Mouse (Mus musculus) splenic B cell, adult 2 months (primary cell): ENCODE measurements around the gene Dram1.

ENCODE experiments used
- DNase-seq: peaks from one replicate; pipeline ENCODE4 v3.0.0-alpha.2; 2011; ENCODE audit warnings: low read depth, low spot score
- H3K27me3 ChIP-seq: 2 replicates; pipeline ENCODE4 v1.6.1; 2012; ENCODE audit warnings: mild to moderate bottlenecking, low read length, moderate library complexity, mixed read lengths; ENCODE audit not compliant: control insufficient read depth, poor library complexity, insufficient read depth, severe bottlenecking
- H3K36me3 ChIP-seq: 2 replicates; pipeline ENCODE4 v1.6.1; 2012; ENCODE audit warnings: mild to moderate bottlenecking, low read length, moderate library complexity, mixed read lengths; ENCODE audit not compliant: control insufficient read depth, poor library complexity, insufficient read depth, severe bottlenecking

Dram1 gene

GRCm38 (mm10) chr10:88379013-88379885 lies at the start of gene Dram1, which contains the start of gene Gnptab:
Gene Dram1 (minus strand): TSS chr10:88379080.
Gene Gnptab (plus strand): TSS chr10:88379132.
- no peaks in the 10 kb centered on the region for H3K36me3 ChIP-seq
- no peaks in the 10 kb centered on the region; the same call in 1 of the 2 replicates for H3K27me3 ChIP-seq
- peak; percentile 92 for DNase-seq

- peaks cover 19% of the 10 kb centered on the region for H3K36me3 ChIP-seq
- H3K27me3 ChIP-seq = no peaks in the 10 kb centered on the region
- no peak for DNase-seq
These were observed 49.1 kb upstream of the Dram1 start for GRCm38 (mm10) chr10:88427998-88428397.

DNA sequence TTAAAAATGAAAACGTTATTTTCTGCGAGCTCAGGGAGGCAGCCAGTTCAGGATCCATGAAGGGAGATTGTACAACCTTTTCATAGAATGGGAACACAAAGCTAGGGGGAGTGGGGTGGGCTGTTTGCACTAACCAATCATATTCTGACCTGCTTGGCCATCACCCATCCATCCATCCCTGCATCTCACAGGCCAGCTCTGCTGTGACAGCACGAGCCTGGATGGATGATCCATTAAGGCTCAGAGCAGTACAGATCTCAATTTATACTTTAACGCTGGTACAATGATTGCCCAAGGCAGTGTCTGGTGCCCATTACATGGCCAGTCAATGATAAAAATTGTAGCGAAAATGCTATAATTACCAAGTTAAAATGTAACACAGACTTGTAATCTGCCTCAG lies 48.0 kb upstream of the Dram1 start:
- no peak for DNase-seq
- Histone ChIP-seq H3K27me3 (no peaks in the 10 kb centered on the region), H3K36me3 (peaks cover 16% of the 10 kb centered on the region)

DNA sequence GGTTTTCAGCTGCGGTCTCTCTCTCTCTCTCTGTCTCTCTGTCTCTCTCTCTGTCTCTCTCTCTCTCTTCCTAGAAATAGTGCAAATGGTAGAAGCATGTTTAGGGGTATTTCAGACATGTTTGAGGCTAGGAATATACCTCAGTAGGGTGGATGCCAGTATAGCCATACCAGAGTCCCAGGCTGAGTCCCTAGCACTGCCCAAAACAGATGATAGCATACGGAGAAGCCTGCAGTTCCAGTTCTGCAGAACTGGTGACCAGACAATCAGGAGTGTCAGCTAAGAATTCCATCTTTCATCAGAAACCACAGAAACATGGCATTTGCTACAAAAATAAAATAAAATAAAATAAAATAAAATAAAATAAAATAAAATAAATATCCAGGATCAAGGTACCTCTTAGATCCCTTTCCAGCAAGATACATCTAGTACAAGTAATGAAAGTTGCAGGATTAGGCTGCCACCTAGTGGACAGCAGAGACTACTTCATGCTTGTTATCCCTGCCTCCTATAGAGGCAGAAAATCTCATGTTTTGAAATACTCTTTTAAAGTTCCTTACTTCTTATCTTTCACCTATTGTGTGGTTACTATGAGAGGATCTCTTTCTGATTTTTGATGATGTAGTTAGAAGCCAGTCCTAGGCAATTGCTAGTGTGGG lies 47.4 kb upstream of the Dram1 start:
- DNase-seq = peak; percentile 88
- Histone ChIP-seq H3K27me3 (no peaks in the 10 kb centered on the region), H3K36me3 (peaks cover 14% of the 10 kb centered on the region)

DNA sequence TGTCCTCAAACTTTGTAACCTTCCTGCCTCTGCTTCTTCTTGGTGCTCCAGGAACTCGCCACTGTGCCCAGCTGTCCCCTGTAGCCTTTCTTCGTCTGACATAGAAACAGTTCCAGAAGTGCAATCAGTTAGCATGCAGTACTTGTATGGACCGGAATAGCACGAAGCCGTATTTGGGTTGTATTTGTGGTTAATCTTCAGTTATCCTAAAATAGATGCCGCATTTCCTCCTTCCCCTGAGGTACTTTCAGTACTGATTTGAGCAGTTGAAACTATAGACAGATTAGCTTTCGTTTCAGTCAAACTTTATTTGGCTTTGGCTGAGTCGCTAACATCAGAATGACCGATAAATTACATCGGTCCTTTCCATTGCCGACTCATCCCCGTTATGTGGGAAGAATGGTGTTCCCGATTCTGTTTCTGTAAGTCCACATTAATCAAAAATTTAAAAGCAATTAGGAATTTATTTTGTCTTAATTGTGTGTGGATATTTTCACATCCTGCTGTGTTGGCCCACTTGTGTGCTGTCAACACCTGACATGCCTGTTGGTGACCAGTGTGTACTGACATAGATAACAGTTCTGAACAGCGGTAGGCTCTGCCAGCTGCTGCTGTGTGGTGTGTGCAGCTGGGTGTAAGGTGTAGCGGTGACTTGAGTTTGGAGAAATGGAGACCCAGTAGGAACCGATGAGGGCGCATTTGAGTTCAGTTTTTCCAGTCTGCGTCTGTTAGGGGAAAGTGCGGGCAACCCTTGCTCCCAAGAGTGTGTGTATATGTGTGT lies 42.0 kb upstream of the Dram1 start:
- H3K36me3 ChIP-seq = no peaks in the 10 kb centered on the region
- peak; percentile 81 for DNase-seq

GRCm38 (mm10) chr10:88420141-88420541 lies 41.3 kb upstream of the Dram1 start:
- DNase-seq = no peak
- H3K36me3 ChIP-seq = no peaks in the 10 kb centered on the region
- no peaks in the 10 kb centered on the region for H3K27me3 ChIP-seq

More for the DNA sequence above, 42.0 kb upstream of the Dram1 start:
- no peaks in the 10 kb centered on the region for H3K27me3 ChIP-seq

DNA sequence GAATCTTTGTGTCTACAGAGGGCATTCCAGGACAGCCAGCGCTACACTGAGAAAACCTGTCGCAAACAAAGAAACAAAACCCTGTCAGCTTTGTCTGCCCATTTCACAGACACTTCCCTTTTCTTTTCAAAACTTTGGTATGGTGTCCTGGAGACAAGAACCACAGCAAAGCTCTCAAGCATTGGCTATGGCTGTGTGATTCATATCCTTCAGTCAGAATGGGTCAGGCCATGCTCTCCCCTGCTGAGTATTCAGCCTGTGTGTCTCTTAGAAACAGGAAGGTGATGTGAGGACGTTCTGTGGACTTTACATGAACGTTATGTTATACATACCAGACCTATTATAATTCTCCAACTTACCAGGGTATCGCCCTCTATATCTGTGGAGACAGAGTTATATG lies 38.8 kb upstream of the Dram1 start:
- peak; percentile 61 for DNase-seq
- Histone ChIP-seq H3K36me3 (0 out of 2 replicates have a peak, but pooled peaks cover 5% of the 10 kb centered on the region), H3K27me3 (no peaks in the 10 kb centered on the region)

DNA sequence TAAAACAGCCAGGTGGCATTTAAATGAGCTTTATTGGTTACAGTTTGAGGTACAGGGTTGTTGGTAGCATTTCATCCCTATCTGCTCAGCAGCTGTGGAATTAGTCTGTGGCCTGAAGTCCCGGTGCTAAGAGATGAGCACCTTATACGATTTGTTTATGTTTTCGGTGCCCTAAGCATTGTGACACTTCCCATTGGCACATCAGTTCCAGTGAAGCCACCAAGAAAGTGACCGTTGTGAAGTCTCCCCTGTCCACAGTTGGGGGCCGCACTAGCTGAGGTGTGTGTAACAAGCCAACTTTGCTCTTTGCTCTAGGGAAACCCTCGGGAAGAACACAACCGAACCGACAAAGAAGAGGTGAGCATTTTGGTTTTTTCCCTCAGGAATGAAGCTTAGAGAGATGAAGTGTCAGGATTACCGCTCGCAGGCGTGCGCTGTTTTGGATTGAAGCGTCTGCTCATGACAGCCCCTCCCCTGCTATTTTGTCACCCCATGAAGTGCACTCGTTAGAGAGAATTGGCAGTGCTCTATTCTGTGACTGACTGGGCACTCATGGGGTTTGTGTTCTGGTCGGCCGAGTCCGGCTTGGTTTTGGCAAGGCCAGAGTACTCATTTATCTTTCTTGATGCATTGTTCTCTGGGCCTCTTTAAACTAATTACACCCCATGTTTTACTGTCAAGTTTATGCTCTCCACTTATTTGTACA lies 33.6 kb upstream of the Dram1 start:
- DNase-seq = no peak
- Histone ChIP-seq H3K27me3 (no peaks in the 10 kb centered on the region), H3K36me3 (peaks cover 7% of the 10 kb centered on the region)

DNA sequence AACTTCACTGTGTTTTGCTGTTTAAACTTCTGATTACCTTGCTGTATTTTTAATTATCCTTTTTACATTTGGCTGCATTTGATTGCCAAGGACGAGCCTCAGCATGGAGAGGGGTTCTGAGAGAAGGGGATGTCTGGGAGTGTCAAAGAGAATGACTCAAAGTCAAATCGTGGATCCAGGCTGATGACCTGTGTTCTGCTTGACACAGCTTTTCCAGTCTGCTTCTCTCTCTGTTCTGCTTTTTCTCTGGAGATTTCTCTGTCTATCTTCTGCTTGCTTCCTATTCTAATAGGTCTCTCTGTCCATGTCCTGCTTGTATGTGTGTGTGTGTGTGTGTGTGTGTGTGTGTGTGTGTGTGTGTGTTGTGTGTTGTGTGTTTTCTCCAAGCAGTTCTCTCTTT lies 30.9 kb upstream of the Dram1 start:
- Histone ChIP-seq H3K36me3 (peaks cover 6% of the 10 kb centered on the region), H3K27me3 (no peaks in the 10 kb centered on the region)
- peak; percentile 60 for DNase-seq

DNA sequence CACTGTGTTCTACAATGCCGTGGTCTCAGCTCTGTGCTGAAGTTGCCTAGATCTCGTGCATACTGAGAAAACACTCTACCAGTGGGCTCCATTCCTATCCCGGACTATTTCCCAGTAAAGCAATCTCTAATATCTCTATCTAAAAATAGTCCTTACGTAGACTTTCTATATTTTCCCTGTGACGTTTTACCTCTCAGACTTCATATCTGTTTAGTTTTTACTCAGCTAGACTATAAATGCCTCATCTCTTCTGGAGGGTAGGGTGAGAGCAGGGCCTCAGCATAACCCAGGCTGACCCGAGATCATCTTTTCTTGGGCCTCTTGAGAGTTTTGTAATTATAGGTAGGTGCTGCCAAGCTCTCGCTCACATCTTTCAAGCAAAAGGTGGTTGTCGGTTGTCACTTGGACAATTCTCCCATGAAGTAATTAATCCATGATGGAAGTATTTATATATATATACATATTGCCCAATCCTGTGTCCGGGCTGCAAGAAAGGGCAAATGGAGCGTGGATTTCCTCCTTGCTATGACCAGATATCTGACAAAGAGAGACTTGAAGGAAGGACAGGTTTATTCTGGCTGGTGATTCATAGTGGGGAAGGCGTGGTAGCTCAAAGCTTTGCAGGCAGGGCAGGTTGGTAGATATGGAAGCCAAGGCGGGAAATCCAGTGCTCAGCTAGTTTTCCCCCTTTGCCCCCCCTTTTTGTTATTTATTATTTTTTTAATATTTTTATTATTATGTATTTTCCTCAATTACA lies 29.2 kb upstream of the Dram1 start:
- no peaks in the 10 kb centered on the region for H3K27me3 ChIP-seq
- DNase-seq = no peak

GRCm38 (mm10) chr10:88405812-88406211 lies 26.9 kb upstream of the Dram1 start:
- no peaks in the 10 kb centered on the region for H3K36me3 ChIP-seq
- peak; percentile 64 for DNase-seq
- H3K27me3 ChIP-seq = no peaks in the 10 kb centered on the region

More for the DNA sequence above, 29.2 kb upstream of the Dram1 start:
- peaks cover 2% of the 10 kb centered on the region for H3K36me3 ChIP-seq

- Histone ChIP-seq H3K36me3 (no peaks in the 10 kb centered on the region), H3K27me3 (no peaks in the 10 kb centered on the region)
- no peak for DNase-seq
These were observed 25.3 kb upstream of the Dram1 start for GRCm38 (mm10) chr10:88404220-88404619.

GRCm38 (mm10) chr10:88403021-88403420 lies 24.1 kb upstream of the Dram1 start:
- no peak for DNase-seq
- H3K36me3 ChIP-seq = no peaks in the 10 kb centered on the region
- no peaks in the 10 kb centered on the region for H3K27me3 ChIP-seq

DNA sequence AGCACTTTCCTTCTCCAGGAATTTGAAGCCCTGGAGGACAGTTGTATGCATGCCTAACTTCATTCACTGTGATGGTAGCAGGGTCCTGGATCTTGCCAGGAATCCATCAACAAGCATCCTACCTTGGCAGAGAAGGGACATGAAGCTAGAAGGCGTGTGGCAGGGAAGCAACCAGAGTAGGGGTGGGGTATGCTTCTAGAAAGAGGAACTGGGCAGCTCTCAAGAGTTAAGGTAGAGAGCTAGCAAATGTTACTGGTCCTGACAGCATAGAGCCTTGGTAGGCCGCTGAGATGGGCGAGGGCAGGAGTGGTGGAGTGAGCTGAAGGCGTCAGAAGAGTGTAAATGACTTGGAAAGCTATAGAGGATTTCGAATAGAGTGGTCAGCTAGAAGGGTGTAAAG lies 20.4 kb upstream of the Dram1 start:
- peak; percentile 55 for DNase-seq
- no peaks in the 10 kb centered on the region for H3K27me3 ChIP-seq
- H3K36me3 ChIP-seq = no peaks in the 10 kb centered on the region
